45 mouse cellular contexts compared by ENCODE assay signal in the genomic region with DNA sequence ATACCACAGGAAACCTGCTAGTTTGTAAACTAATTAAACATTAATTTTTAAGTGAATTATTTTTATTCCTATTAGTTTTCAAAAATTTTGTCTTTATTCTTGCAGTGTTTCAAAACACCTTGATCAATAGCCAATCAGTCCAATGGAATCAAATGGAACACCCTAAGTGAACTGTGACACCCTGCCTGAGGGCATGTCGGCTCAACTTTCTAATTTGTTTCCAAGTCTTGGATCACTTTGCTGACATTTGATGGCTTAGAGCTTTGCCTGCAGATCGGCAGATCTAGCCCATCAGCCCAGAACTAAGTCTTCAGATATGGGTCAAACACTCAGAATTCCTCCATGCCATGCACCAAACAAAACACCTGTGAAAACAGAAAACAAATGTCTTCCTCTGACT. TPM values are rescaled to one million over a fixed set of nuclear protein-coding genes. Genes with fewer than 3 reads are reported as not detected.
"Had no signal": no experiment of that assay in that cellular context is flagged by ENCODE, and none has a peak within 500 bp of the region (broad histone marks: within the 10 kb centered on the region; RNA-seq: fewer than 3 reads in every experiment).

No protein-coding gene starts in this region.

- H3K9me3 ChIP-seq: limb, embryonic 10.5 days; limb, embryonic 12.5 days; limb, embryonic 13.5 days; limb, embryonic 15.5 days; liver, embryonic 12.5 days; liver, embryonic 13.5 days; liver, embryonic 15.5 days; lung, embryonic 15.5 days; megakaryocyte, embryonic 14.5 days; midbrain, embryonic 10.5 days; midbrain, embryonic 12.5 days; midbrain, embryonic 13.5 days; midbrain, embryonic 15.5 days; neural tube, embryonic 12.5 days had no signal

- H3K4me1 ChIP-seq: limb, embryonic 10.5 days; limb, embryonic 12.5 days; limb, embryonic 13.5 days; limb, embryonic 15.5 days; liver, embryonic 12.5 days; liver, embryonic 13.5 days; liver, embryonic 15.5 days; lung, embryonic 15.5 days; megakaryocyte, embryonic 14.5 days; midbrain, embryonic 10.5 days; midbrain, embryonic 12.5 days; midbrain, embryonic 13.5 days; midbrain, embryonic 15.5 days; neural tube, embryonic 12.5 days had no signal

- DNase-seq: left cerebral cortex, postnatal 4 days; liver, embryonic 13.5 days; liver, postnatal 0 days; lung, adult 18-20 months; lung, adult 2 months; lung, embryonic 14.5 days; lung, postnatal 10 days; lung, postnatal 14 days; lung, postnatal 36 days; lung, postnatal 4 days; midbrain, embryonic 14.5 days had no signal

- H3K9ac ChIP-seq: limb, embryonic 12.5 days; limb, embryonic 13.5 days; limb, embryonic 15.5 days; liver, embryonic 12.5 days; liver, embryonic 13.5 days; liver, embryonic 14.5 days; liver, embryonic 15.5 days; liver, postnatal 0 days; lung, embryonic 14.5 days; lung, embryonic 15.5 days; midbrain, embryonic 12.5 days; midbrain, embryonic 13.5 days; midbrain, embryonic 15.5 days; neural tube, embryonic 12.5 days had no signal

- H3K4me2 ChIP-seq: limb, embryonic 12.5 days; limb, embryonic 13.5 days; limb, embryonic 15.5 days; liver, embryonic 11.5 days; liver, embryonic 12.5 days; liver, embryonic 13.5 days; liver, embryonic 15.5 days; lung, embryonic 14.5 days; lung, embryonic 15.5 days; midbrain, embryonic 11.5 days; midbrain, embryonic 12.5 days; midbrain, embryonic 13.5 days; midbrain, embryonic 15.5 days; neural tube, embryonic 12.5 days had no signal

- H3K36me3 ChIP-seq: limb, embryonic 10.5 days; limb, embryonic 12.5 days; limb, embryonic 13.5 days; limb, embryonic 15.5 days; liver, embryonic 12.5 days; liver, embryonic 13.5 days; liver, embryonic 15.5 days; lung, embryonic 15.5 days; midbrain, embryonic 10.5 days; midbrain, embryonic 12.5 days; midbrain, embryonic 13.5 days; midbrain, embryonic 15.5 days; neural tube, embryonic 12.5 days had no signal

- H3K4me3 ChIP-seq: left cerebral cortex, adult 2 months; limb, embryonic 10.5 days; limb, embryonic 12.5 days; limb, embryonic 13.5 days; limb, embryonic 15.5 days; liver, embryonic 12.5 days; liver, embryonic 13.5 days; liver, embryonic 15.5 days; lung, embryonic 15.5 days; megakaryocyte, embryonic 14.5 days; midbrain, embryonic 10.5 days; midbrain, embryonic 12.5 days; midbrain, embryonic 13.5 days; midbrain, embryonic 15.5 days; myocyte; neural tube, embryonic 12.5 days had no signal

- H3K27ac ChIP-seq: left cerebral cortex, adult 2 months; limb, embryonic 10.5 days; limb, embryonic 12.5 days; limb, embryonic 13.5 days; limb, embryonic 15.5 days; liver, embryonic 12.5 days; liver, embryonic 13.5 days; liver, embryonic 14.5 days; liver, embryonic 15.5 days; lung, embryonic 15.5 days; macrophage; midbrain, embryonic 10.5 days; midbrain, embryonic 12.5 days; midbrain, embryonic 13.5 days; midbrain, embryonic 15.5 days; neural tube, embryonic 12.5 days had no signal

- ATAC-seq: liver, embryonic 12.5 days; liver, postnatal 0 days; lung, postnatal 0 days; midbrain, embryonic 13.5 days; midbrain, embryonic 15.5 days; midbrain, embryonic 16.5 days had no signal

- H3K27me3 ChIP-seq: limb, embryonic 12.5 days; limb, embryonic 13.5 days; limb, embryonic 15.5 days; liver, embryonic 13.5 days; liver, embryonic 15.5 days; lung, embryonic 15.5 days; midbrain, embryonic 12.5 days; midbrain, embryonic 13.5 days; midbrain, embryonic 15.5 days; neural tube, embryonic 12.5 days had no signal

RNA-seq across cellular contexts. Expression of a gene that starts 22.8 kb away (rescaled TPM):
- total RNA-seq: left cerebral cortex, postnatal 10 days; left cerebral cortex, postnatal 14 days; left cerebral cortex, postnatal 25 days; left cerebral cortex, postnatal 36 days; left cerebral cortex, postnatal 4 days; megakaryocyte progenitor cell, adult 5-6 weeks; megakaryocyte, adult 5-6 weeks; megakaryocyte-erythroid progenitor cell, adult 5-6 weeks; midbrain, postnatal 0 days had no signal
- polyA plus RNA-seq: limb, embryonic 10.5 days; limb, embryonic 11.5 days; limb, embryonic 12.5 days; limb, embryonic 13.5 days; limb, embryonic 14.5 days; limb, embryonic 15.5 days; liver, embryonic 11.5 days; liver, embryonic 12.5 days; liver, embryonic 13.5 days; liver, embryonic 14.5 days; liver, embryonic 15.5 days; liver, embryonic 16.5 days; liver, postnatal 0 days; lung, embryonic 14.5 days; lung, embryonic 15.5 days; lung, embryonic 16.5 days; lung, postnatal 0 days; macrophage; midbrain, embryonic 10.5 days; midbrain, embryonic 11.5 days; midbrain, embryonic 13.5 days; midbrain, embryonic 14.5 days; midbrain, embryonic 15.5 days; midbrain, embryonic 16.5 days; myocyte; neural tube, embryonic 11.5 days; neural tube, embryonic 12.5 days had no signal

RNA-seq across cellular contexts. Expression of a gene that starts 44.0 kb away (rescaled TPM):
- total RNA-seq: megakaryocyte-erythroid progenitor cell, adult 5-6 weeks had no signal
